Mouse (Mus musculus) retina, postnatal 1 day (tissue): Measurements from ENCODE around the gene Gpr19.

Source experiments
- DNase-seq: peaks from one replicate; pipeline ENCODE4 v3.0.0-alpha.2; 2012

Gene Gpr19

DNA sequence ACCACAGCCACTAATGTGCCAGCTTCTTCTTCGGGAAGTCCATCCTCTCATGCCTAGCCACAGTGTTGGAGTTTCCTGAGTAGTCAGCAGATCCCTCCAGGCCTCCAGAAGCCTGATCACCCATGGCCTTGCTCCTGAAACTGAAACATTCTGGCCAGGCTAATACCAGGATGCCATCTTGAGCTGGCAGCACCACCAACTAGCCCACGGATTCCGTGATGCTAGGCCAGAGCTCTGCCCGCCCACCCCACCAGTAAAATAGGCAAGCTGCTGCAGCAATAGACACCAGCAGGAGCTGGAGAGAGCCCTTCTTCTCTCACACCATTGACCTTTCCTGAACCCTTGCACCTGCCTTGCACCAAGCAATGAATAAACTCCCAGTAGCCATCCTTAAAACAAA, 50.8 kb downstream of the Gpr19 start:
- no peak for DNase-seq

DNA sequence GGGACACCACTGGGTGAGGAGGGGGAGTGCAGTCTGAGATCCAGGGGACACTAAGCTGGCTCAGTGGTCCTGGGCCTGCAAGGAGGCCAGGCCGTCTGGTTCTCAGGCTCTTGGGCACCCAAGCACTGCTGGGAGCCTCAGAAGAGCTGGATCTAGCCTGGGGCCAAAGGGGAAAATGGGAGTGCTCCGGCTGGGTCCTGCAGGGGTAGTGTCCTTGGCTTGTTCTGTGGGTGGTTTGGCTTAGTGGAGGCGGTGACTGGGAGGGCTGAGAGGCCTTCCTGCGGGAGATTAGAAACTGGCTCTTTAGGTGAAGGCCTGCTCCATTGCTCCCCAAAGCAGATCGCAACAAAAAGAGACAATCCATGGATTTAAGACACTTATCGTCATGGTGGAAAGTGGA, 52.1 kb downstream of the Gpr19 start:
- no peak for DNase-seq

DNA sequence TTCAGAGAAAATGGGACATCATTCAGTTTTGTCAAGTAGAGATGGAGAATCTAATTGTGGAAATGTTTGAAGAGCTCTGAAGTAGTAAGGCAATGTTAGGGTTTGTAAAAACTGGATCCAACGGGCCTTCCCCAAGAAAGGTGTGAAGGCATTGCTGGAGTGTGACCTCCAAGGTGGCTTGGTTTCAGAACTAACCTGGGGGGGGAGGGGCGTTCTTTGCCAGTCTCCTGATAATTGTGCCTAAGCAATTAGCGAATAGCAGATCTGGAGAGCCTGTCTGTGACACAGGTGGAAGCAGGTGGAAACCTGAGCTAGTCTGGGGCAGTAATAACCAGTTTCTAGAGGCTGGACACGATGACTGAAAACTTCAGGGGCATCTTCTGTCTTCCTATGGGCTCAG, 52.7 kb downstream of the Gpr19 start:
- no peak for DNase-seq

DNA sequence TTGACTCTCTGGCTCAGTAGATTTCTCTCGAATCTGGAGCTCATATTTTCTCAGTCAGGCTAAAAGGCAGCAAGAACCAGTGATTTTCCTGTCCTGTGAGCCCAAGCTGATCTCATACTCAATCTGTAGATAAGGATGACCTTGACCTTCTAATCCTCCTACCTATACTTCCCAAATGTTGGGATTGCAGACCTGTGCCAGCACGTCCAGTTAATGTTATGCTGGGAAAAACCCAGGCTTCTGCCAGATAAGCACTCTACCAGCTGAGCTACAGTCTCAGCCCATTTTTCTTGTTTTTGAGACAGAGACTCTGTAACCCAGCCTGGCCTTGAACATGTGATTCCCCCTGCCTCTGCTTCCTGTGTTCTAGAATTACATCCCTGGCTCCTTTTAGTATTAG, 58.0 kb downstream of the Gpr19 start:
- no peak for DNase-seq

DNA sequence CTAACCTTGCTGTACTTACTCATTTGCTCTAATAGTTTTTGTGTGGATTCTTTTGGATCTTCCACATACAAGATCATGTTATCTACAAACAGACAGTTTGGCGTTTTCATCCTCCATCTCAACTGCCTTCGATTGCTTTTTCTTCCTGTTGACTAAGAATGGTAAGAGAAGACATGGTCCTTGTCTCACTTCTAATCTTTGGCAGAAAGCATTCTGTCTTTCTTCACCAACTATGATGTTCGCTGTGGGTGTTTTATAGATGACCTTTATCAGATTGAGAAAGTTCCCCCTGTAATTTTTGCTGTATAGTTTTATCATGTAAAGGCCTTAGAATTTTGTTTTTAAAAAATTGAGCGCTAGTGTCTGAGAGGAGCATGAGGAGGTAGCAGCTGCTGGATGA, 60.3 kb downstream of the Gpr19 start:
- no peak for DNase-seq

DNA sequence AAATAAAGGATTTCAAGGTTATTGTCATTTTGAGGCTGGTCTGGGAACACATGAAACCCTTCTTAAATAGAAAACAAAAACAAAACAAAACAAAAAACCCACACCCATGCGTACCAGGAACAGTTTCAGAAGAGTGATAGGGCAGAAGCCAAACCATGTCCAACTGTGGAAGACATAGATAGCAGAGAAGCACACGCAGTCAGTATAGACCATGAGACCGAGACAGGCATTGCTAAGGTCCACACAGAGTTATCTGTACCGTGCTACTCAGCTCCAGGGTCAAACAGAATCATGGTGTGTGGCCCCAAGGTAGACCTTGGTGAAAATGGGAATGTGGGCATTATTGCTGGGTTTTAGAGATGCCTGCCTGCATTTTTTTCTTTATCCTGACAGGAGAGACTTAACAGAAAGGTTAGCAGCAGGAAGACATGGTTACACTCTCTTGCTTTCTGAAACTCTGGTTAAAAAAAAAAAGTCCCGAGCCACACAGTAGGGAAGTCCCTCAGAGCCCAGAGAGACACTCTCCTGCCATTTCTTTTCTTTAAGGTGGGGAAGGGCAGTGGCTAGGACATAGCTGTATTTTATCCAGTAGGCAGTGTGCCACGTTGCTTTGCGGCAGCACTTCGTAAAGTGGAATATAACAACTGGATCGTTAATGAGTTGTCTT, 63.7 kb downstream of the Gpr19 start:
- no peak for DNase-seq

DNA sequence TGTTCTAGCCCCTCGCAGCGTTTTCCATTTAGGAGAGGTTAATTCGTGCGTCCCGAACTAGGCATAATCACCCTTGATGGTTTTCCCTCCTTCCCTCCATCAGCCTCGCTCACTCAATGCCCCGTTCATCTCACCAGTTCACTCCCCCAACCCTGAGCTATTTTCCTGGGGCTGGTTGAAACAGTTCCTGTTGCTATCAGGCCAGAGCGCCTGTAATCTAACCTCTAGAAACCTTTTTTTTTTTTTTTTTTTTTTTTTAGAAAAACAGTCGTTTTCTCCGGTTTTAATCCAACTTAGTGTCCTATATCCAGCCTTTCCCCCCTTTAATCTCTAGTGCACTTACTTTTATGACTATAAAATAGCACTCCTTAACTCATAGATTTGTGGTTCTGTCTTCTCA, 67.6 kb downstream of the Gpr19 start:
- DNase-seq = no peak

DNA sequence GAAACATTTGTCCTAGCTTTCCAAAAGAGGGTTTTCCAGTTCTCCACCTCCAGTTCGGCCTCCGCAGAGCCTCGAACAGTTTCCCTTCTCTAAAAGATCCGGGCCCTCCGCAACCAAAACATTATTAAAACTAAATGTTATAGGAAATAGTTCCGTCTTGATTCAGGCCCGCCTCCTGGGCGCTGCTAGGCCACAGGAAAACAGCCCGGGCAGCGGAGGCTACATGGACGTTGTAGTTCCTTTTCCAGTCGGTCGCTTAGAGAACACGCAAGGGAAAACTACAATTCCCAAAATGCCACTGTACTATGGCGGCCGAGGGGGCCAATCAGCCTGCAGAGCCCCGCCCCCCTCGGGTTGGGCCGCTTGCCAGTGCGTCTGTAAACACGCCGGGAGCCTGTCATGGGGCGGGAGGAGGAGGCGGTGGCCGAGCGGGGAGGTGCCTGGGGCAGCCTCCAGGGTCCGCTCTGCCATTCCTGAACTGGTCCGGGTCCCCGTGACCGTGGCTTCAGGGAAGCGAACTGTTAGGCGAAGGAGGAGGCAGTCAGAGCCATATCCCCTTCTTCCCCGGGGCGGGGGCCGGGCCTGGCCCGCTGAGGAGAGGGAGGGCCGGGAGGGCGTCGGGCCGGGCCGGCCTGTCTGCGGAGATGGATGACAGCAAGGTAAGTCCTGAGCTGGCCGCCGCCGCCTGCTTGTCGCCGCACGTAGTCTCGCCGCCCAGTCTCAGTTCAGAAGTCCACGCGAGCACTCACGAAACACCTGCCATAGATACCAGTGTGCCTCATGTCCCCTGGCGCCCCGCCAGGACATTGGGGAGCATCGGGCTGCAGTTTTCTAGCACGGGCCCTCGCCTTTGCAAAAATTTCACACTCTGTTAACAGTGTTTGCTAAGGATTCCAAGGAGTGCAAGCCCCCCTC, 68.3 kb downstream of the Gpr19 start, which contains the start of gene Crebl2:
Gene Crebl2 (plus strand): TSS at position 369 of the 915 bp plus-strand sequence.
- peak; percentile 99 for DNase-seq

DNA sequence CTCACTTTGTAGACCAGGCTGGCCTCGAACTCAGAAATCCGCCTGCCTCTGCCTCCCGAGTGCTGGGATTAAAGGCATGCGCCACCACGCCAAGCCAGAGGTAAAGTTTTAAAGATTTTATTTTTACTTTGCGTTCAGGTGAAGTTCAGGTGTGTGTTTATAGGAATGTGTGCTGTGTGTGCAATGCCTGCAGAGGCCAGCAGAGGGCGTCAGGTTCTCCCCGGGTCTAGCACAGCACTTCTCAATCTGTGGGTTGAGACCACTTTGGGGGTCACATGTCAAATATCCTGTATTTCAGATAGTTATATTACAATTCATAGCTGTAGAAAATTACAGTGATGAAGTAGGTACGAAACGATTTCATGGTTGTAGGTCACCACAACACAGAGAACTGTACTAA, 75.5 kb downstream of the Gpr19 start:
- DNase-seq = no peak

DNA sequence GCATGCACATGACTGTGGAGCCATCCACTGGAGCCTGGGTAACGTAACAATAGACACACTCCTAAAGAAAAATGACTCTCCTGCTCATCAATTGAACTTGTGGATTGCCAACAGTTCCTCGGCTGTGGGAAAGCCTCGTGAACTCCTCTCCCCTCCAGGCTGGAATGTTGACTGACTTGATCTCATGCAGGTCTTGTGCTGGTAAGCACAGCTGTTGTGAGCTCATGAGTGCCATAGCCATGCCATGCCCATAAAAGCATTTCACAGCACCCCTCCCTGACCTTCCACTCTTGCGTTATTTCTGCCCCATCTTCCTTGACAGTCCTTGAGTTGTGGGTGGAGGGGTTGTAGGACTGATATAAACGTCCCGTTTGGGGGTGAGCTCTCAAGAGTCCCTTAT, 78.0 kb downstream of the Gpr19 start:
- no peak for DNase-seq

DNA sequence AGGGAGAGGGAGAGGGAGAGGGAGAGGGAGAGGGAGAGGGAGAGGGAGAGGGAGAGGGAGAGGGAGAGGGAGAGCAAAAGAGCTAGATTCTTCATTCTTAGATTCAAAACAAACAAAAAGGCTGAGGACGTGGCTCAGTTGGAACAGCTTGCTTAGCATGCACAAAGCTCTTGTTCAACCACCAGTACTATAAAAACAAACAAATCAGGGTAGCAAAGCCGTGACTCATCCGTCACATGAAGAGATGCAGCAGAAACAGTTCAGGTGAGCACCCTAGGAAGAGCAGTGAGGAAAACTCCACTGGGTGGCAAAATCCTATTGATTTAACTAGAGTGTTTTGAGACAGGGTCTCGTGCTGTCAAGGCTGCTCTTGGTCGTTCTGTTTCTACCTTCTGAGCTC, 78.6 kb downstream of the Gpr19 start:
- no peak for DNase-seq
